Mouse (Mus musculus): ENCODE measurements around the gene U2af2.

- no peak for TF ChIP-seq CTCF (IDR thresholded peaks at IDR 0.05; ENCODE audit: extremely low read depth, insufficient read length, insufficient replicate concordance, low read depth, low read length)
- TF ChIP-seq POLR2A (IDR thresholded peaks at IDR 0.05; ENCODE audit: low read depth, low read length), result no peak
Observed at GRCm38 (mm10) chr7:5056651-5057263, 5.2 kb upstream of the U2af2 start.

All from small intestine, adult 2 months (tissue).